Mouse (Mus musculus): Measurements from ENCODE around the gene Cyp17a1.

The Cyp17a1 gene

DNA sequence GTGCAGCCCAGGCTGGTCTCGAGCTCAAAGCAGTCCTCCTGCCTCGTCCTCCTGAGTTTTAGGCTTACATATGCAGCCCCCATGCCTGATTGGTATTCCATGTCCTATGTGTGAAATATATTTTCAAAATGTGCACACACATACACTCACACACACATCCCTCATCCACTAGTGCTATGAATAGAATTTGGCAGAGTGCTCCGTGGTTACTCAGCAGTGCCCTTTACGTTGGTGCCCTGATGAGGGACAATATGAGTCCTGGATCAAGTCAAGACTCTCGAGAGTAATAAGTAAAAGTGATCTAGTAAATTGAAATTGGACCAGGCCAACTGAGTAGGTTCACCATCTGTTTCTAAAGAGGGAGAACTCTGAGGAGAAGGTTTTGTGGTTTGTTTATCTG lies 29.7 kb downstream of the Cyp17a1 start:
- no peak for DNase-seq (ENCODE audit: extremely low spot score, low read depth, low spot score)

DNA sequence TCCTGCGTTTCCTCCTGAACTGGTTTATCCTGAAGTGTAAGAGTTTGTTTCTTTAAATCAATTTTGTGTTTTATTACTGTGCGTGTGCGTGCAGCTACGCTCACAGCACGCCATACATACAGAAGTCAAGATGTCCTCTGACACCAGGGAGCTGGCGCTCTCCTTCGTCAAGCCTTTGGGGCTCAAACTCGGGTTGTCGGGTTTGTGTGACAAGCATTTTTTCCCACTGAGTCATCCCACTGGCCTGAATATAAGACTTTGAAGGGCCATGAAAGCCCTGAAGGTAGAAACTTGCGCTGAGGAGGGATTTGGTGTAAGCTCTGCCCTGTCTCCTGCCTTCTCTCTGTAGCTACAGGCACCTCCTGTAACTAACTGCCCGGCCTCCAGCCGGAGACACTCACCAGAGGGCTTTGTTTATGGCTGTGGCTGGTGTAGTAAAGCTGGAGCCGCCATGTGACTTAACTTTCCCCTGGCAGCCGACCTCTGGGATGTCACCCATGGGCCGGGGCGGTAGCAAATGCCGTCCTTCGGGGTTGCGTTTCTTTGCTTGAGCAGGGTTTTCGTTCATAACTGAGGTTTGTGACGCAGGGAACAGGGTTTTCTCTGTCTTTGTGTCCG lies 30.7 kb downstream of the Cyp17a1 start:
- no peak for DNase-seq (ENCODE audit: extremely low spot score, low read depth, low spot score)

DNA sequence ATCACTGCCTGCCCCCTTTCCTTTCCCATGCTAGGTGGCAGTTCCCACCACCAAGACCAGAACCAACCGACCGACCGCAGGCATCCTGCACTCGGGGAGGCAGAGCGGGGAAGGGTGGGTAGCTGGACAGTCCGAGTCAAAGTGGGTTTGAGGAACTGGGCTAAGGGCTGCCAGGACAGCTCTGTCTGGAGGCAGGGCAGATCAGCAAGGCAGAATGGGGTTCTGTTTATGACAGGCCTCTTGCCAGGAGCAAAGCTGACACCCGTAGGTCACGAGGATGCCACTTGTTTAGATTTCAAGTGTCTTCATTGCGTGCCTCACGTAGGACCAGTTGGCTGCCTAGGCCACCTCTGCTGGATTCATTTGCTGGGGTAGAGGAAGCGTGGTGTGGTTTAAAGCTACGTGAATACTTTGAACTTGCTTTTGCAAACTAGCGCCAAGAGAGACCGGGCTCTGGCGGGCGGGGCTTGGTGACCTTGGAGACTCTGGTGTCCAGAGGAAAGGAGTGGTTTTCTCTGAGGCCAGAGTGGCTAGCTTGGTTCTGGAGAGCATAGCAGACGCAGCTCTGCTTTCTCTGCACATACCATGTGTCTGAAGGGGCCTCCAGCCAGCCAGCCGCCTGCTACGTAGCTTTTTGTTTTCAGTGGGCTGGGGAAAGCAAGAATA lies 31.4 kb downstream of the Cyp17a1 start:
- DNase-seq (ENCODE audit: extremely low spot score, low read depth, low spot score), result no peak

DNA sequence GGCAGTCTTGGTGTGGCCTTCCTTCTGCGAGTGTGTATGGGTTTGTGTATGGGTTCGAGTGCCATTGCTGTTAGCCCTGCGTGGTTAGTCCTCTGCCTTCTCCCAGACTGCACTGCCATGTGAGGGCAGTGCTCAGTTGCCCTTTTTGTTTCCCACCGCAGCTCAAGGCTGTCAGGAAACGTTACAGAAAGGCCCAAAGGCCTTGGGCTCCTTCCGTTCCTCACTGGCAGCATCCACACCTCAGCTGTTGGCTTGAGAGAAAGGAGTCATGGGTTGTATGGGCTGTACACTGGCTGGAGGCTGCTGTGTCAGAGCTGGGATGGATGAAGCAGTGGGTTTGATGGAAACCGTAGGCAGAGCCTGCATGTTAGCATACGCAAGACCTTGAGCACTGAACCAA lies 32.2 kb downstream of the Cyp17a1 start:
- no peak for DNase-seq (ENCODE audit: extremely low spot score, low read depth, low spot score)

DNA sequence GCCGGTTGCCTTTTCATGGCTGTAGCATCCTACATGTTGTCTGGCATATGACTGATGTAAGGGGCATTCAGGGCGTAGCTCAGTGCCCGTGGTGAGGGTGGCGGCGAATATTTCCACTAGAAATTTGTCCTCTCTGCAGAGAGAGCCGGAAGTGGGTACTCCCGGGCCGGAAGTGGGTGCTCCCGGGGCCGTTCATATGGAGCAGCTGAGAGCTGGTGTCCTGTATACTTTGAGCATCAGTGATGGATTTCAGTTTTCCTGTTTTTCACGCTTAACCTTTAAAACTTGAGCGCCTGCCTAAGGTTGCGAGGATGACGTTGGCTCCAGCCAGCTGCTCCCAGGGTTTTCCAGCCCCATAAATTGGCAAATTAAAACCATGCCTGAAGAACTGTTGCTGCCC lies 33.5 kb downstream of the Cyp17a1 start:
- no peak for DNase-seq (ENCODE audit: extremely low spot score, low read depth, low spot score)

DNA sequence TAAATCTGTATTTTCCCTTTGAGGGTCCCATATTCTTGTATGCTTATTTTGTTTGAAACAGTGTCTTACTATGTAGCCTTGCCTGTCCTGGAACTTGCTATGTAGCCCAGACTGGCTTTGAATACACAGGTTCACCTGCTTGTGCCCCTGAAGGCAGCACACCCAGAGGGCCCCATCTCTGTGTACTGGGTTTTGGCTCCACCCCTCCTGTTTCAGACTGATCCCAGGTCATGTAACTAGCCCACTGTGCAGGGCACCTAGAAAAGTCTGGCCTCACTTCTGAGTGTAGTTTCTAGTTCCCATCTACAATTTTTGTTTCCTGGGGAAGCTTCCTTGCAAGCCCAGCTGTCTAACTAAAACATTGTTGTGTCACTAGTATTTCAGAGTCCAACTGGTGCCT lies 33.9 kb downstream of the Cyp17a1 start:
- DNase-seq (ENCODE audit: extremely low spot score, low read depth, low spot score), result no peak

DNA sequence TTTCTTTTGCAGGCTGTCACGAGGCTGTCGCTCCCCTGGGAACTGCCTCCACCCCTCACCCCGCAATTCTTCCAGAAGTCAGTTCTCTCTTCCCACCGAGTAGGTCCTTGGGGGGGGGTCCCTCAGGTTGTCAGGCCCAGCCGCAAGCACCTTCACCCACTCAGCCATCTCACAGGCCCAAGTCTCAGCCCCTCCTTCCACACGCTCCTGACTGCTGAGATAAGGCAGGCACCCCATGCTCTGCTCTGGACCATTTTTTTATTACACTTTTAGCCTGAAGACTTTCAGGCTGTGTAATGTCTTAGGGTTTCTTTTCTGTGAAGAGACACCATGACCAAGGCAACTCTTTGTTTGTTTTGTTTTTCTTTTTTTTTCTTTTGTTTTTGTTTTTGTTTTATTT lies 35.4 kb downstream of the Cyp17a1 start:
- DNase-seq (ENCODE audit: extremely low spot score, low read depth, low spot score), result no peak

DNA sequence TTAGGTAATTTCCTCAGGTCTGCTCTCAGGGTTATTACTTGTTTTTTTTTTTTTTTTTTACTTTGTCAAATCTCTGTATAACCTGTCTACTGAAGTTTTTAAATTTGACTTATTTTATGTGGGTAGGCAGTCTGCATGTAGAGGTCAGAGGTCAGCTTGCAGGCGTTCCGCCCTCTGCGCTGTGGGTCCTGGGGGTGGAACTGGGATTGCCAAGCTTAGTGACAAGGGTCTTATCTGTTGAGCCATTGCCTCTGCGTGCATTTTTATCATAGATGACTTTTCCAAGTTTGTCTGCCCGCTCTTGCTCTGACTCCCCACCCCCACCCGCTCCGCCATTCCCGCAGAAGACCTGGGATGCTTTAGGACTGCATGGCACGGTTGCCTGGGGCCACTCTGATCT lies 37.2 kb downstream of the Cyp17a1 start:
- no peak for DNase-seq (ENCODE audit: extremely low spot score, low read depth, low spot score)

DNA sequence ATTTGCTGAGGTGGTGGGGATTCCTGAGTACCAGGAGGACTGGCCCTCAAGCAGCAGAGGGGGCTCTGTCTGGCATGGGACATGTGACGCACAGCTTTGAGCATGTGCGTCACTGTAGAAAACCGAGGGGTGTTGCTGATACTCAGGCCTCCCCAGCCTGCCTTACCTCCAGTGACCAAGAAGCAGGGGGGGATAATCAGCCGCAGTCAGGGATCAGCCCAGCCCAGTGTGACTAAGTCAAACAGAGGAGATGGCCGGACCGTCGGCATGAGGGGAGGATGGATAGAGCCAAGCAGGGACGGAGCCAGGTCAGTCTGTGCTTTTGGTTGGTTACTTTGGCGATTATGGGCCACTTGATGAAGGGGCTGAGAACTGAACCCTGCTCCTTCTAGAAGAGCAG lies 41.3 kb downstream of the Cyp17a1 start:
- DNase-seq (ENCODE audit: extremely low spot score, low read depth, low spot score), result no peak

DNA sequence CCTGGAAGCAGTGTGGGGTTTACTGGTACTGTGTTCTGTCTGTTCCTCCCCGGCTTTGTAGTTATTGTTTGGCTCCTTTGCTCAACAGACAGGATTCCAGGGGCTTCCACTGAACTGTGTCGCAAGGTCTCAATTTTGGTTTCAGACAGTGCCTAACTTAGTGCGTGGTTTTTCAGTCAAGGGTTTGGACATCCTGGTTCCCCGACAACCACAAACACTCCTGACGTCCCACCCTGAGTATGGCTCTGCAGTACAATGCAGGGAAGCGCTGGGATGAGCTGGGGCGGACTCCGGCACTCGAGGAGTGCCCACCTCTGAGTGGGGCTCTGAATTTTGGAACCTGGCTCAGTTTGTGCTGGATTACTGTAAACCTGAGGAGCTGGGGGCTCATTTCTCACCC lies 43.2 kb downstream of the Cyp17a1 start:
- no peak for DNase-seq (ENCODE audit: extremely low spot score, low read depth, low spot score)

DNA sequence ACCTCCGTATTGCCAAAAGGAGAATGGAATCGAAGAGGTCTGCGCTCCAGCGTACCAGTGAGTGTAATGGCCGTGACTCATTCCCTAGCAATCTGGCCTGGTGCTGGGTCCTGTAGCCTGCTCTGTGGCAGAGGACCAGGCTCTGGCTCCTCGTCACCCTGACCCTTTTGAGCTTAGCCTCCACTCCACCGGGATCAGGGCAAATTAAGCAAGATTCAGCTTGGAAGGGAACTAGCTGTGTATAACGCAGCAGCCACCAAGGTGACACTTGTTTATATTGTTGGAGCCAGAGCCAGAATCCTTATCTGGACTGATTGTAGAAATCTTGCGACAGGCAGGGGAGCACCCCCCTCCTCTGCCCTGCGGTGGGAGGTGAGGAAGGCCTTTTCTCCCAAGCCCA lies 44.6 kb downstream of the Cyp17a1 start:
- no peak for DNase-seq (ENCODE audit: extremely low spot score, low read depth, low spot score)

DNA sequence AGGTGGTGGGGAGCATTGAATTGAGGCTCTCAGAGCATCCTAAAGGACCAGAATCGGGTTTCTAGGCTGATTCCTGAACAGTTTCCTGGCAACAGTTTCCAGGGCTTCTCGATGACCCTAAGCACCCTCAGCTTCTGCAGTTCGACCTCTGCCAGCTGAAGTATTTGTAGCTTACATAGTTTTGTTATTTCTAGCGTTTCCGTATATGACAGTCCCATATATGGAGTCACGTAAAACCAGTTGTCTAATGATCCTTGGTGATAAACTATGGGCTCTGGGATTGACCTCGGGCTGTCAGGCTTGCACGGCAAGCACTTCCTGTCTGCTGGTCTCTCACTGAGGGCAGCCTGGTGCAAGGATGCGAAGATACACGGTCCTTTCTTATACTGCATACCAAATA lies 47.5 kb downstream of the Cyp17a1 start:
- DNase-seq (ENCODE audit: extremely low spot score, low read depth, low spot score), result no peak

DNA sequence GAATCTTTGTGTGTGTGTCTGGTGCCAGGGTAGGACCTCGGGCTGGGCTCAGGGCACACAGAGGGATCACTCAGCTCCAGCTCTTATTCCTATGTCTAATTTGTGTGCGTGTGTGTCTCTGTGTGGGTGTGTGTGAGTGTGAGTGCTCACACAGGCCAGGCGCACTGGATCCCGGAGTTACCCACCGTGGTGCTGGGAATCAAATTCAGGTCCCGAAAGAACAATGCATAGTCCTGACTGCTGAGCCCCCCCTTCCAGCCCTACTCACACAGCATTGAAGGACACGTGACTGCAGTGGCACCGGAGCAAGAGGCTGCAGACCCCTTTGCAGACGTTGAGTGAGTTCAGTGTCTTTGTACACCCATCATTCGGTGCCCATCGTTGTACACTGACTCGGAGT lies 48.0 kb downstream of the Cyp17a1 start:
- DNase-seq (ENCODE audit: extremely low spot score, low read depth, low spot score), result no peak

DNA sequence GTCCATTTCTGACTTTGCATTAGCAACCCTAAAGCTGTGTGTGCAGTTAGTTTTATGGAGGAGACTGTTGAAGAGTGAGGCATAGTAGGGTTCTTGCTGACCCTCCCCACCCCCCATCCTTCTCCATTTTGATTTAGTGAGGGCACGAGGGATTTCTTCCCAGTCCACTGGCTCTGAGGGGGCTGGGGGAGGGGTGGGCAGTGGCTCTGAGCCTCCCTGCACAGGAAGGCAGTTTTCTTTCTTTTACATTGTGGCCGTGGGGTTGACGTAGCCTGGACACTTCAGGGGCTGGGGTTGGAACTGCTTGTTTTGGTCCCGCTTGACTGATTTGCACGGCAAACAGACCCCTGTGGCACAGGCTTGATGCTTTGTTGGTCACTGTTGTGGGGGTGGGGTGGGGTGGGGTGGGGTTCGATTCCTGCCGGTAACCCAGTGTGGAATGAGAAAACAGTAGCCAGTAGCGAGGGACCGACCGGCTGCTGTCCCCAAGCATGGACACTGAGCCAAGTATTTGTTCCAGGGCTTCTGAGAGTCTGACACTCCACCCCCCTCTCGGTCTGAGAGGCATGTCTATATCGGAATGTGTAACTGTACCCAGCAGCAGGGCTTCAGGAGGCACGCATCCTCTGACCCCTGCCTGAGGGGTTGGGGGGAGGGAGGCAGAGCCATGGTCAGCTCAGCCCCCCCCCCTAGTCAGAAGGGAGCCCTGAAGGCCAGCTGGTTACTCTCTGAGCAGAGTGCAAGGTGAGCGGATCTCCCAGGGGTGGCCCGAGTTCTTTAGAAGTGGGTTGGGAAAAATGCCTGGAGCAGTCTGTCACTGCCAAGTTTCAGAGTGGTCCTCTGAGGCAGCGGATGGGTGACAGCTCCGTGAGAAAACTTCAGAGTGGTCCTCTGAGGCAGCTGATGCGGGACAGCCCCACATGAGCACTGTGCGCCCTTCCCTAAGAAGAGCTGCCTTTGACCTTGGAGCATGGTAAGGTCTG lies 48.9 kb downstream of the Cyp17a1 start:
- no peak for DNase-seq (ENCODE audit: extremely low spot score, low read depth, low spot score)

DNA sequence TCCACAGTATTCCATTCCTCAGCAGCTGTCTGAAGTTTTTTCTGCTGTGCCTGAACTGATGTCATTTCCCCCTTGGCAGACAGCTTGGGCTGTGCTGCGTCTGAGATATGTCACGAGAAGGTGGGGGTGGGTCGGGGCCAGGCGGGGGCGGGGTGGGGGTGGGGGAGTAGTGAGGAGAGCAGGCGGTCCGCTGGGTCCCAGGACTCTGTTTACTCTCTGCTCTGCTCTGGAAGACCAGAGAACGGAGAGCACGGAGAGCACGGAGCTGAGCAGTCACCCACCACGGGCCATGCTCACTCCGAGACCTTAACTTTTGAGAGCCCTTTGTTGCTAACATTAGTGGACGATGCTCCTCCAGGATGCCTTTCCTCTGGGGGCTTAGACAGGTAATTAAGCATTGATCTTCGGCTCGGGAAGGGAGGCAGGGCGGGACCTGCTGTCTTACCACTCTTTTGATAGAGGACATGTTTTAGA lies 49.7 kb downstream of the Cyp17a1 start:
- no peak for DNase-seq (ENCODE audit: extremely low spot score, low read depth, low spot score)

DNA sequence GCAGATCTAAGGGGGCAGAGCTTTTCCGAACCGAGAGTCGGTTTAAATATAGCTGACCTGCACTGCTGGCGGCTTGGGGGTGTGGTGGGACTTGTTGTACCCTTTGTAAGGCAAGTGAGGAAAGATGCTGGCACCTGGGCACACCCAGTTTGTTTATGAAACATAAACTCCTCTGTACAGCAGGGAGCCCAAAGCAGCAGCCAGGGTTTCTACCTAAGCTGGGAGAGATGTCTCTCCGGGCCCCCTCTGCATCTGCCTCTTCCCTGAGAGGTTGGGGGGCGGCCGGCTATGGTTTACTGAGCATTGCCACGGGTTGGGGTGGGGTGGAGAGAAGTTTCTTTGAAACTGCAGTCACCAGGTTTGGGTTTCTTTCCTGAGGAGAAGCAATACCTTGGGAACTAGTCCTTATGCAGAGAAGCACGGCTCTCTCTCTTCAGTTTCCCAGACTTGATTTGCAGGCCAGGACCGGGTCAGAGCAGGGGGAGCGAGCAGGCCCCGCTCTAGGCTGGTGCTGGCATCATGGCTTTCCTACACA lies 50.2 kb downstream of the Cyp17a1 start:
- no peak for DNase-seq (ENCODE audit: extremely low spot score, low read depth, low spot score)

DNA sequence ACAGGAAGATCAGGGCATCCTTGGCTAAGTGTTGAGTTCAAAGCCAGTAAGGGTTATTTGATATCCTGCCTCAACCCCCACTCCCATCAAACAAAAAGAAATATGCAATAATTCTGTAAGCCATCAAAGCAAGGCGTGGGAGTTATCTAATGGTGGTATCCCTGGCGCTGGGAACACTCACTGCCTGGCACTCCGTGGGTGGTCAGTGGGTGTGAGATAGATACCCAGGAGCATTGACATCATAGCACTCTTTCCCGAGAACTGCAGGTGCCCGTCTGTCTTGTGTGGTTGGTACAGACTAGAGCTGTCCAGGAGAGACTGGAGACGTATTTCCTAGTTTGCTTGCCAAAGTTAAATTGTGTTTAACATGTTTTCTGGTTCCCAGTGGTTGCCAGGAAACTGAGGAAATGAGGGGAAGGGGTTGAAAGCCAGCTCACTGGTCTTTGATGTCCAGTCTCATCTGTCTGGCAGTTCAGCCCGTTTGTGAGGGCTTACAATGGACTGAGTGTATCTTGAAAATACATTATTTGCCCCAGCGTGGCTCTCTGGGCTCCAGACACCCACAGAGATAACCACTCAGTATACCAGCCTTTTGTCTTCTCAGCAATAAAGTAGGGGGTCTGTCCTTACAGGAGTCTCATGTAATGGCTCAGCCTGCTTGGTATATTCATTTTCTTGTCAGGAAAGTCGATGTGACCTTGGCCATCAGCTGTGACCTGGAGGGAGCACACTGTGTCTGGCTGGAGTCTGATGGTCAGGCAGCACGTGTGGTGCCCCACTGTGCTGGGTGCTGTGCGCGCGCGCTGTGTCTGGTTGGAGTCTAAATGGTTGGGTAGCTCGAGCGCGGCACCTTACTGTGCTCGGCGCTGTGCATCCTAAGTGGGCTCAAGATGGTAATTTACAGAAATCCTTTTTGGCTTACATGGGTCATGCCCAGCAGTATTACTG lies 51.5 kb downstream of the Cyp17a1 start:
- no peak for DNase-seq (ENCODE audit: extremely low spot score, low read depth, low spot score)

DNA sequence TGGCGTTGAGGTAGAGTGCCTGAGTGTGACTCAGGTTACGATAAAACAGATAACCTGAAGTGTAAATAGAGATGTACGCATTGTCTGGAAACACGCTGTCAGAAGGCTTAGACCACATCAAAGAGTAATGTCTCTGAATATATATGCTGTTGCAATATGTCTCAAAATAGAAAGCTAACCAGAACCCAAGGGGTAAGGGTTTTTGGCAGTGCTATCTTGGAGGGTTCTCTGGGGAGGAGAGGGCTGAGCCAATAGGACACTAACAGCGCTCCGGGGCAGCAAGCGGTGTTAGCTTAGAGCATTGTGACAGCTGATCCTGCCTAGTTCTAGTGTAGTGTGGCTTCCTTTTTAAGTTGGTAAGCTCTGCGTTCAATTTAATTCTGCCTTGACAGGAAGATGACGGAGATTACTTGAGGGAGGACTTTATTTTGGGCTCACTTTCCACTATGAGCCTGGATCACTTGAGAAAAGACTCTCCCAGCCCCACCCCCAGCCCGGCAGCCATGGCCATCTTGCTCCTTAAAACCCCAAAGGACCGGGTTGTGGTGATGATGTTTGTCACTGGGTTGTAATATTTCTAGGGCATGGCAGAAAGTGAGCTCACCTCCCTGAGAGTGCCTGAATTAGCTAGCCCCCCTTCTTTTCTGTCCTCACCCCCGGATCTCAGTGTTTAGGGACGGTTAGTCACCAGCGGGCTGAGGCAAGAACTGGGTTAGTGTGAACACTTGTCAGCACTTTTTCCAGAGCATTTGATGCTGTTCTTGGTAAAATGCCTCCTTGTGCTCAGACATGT lies 52.8 kb downstream of the Cyp17a1 start:
- DNase-seq (ENCODE audit: extremely low spot score, low read depth, low spot score), result no peak

DNA sequence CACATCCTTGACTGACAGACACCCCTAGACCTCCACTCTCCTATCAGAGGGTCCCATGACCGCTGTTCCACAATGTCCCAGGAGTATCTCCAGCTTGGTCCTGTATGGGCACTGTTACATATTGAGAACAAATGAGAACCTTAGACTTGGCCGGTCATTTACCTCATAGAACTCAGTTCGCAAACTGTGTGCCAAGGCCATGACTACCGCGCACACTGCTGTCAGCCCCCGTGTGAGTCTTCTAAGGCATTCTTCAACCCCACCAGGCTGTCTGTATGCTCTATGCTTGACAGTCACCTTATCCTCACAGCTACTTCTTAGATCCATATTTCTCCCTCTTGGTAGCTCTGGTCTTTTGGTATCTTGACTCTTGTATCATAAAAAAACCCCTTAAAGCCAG lies 53.5 kb downstream of the Cyp17a1 start:
- DNase-seq (ENCODE audit: extremely low spot score, low read depth, low spot score), result no peak

DNA sequence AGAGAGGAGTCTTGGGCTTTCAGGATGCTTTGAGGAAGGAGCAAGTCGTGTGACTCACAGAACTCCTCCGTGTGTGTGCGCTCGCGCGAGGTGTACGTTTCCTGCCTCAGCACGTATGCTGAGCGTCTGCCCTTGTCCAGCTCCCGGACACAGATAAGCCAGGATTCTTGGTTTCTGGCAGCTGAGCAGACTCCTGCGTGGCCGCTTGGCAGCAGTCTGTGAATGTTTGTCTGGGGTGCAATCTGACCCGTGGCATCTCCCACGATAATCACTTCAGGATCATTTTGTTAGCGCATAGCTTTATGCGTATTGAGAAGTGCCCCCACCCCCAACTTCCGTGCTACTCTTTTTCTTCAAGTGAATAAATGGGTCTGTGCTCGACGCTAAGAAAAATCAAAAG lies 54.0 kb downstream of the Cyp17a1 start:
- DNase-seq (ENCODE audit: extremely low spot score, low read depth, low spot score), result no peak

All from hindlimb bud, embryonic 11.5 days (tissue).